Mouse (Mus musculus) stomach, postnatal 0 days (tissue): ENCODE measurements around the gene Ulk4. TPM values are rescaled to one million over a fixed set of nuclear protein-coding genes. Genes with fewer than 3 reads are reported as not detected.
A peak's percentile ranks its signal among the peaks of the same experiment; 100 is the strongest.

Experiments
- ATAC-seq: fragments of 200-750 bp; cut with Nextera tagmentation; 2 replicates; pipeline ENCODE4 v1.8.0; 2017; ENCODE audit not compliant: low FRiP score, low TSS enrichment
- DNase-seq: peaks from one replicate; pipeline ENCODE4 v3.0.0-alpha.2; 2016; ENCODE audit warnings: low spot score
- H3K27ac ChIP-seq: fragments of 300-500 bp; sonication (generic); replicated peaks from 2 replicates; pipeline ENCODE4 v1.5.1; 2014; ENCODE audit warnings: mild to moderate bottlenecking, control low read depth
- H3K27me3 ChIP-seq: fragments of 300-500 bp; sonication (generic); 2 replicates; pipeline ENCODE4 v1.6.1; 2014; ENCODE audit warnings: low read length; ENCODE audit not compliant: control insufficient read depth, insufficient read depth
- H3K36me3 ChIP-seq: fragments of 300-500 bp; sonication (generic); 2 replicates; pipeline ENCODE4 v1.6.1; 2014; ENCODE audit warnings: low read length, mixed read lengths; ENCODE audit not compliant: control insufficient read depth, insufficient read depth
- H3K4me1 ChIP-seq: fragments of 300-500 bp; sonication (generic); replicated peaks from 2 replicates; pipeline ENCODE4 v1.6.1; 2014; ENCODE audit warnings: antibody characterized with exemption; ENCODE audit not compliant: control insufficient read depth, insufficient read depth
- H3K4me2 ChIP-seq: fragments of 300-500 bp; sonication (generic); replicated peaks from 2 replicates; pipeline ENCODE4 v1.6.1; 2014; ENCODE audit warnings: low read depth, mild to moderate bottlenecking, control low read depth, moderate library complexity
- H3K4me3 ChIP-seq: fragments of 300-500 bp; sonication (generic); 2 replicates; pipeline ENCODE4 v1.5.1; 2014; ENCODE audit warnings: low read depth, low read length, control low read depth
- H3K9ac ChIP-seq: fragments of 300-500 bp; sonication (generic); 2 replicates; pipeline ENCODE4 v1.6.1; 2014; ENCODE audit warnings: mild to moderate bottlenecking, low read length, control low read depth, mixed read lengths
- H3K9me3 ChIP-seq: fragments of 300-500 bp; sonication (generic); 2 replicates; pipeline ENCODE4 v1.6.1; 2016; ENCODE audit warnings: low read length; ENCODE audit not compliant: control insufficient read depth
- CTCF ChIP-seq: IDR thresholded peaks from 2 replicates; pipeline ENCODE4 v1.5.1; 2016; ENCODE audit warnings: antibody characterized with exemption, low read depth, mild to moderate bottlenecking, moderate library complexity
- EP300 ChIP-seq: optimal IDR thresholded peaks from 2 replicates; pipeline ENCODE3; 2016; ENCODE audit warnings: antibody characterized with exemption
- WGBS: fragments of 180-500 bp; shearing (Covaris S2); extraction: QIAGEN DNeasy Blood & Tissue Kit; methylation state at CpG from one replicate; pipeline ENCODE4 v1.1.7; 2014; 5-methylcytosine and 5-hydroxymethylcytosine counted together
- polyA plus RNA-seq: library from polyadenylated mRNA; unstranded; fragments of >200 nt; fragmentation: Nextera tagmentation; extraction: Ambion mirVana; gene quantifications from 2 replicates; pipeline ENCODE4 v1.2.1, GENCODE M21; 2015

Gene Ulk4
- polyA plus RNA-seq, 1 experiment from 2014 or later: 73.3 TPM

- no peak overlapping the region for H3K4me3 ChIP-seq
- 36% methylated on average over 7 of the region's 7 CpGs for WGBS
- no peak overlapping the region for H3K4me2 ChIP-seq
- no peaks in the 10 kb centered on the region for H3K27me3 ChIP-seq
- H3K9ac ChIP-seq: no peak overlapping the region
- H3K27ac ChIP-seq: peak overlapping the region; percentile 67
- DNase-seq (no peak), ATAC-seq (peak; percentile 45; the same call in 1 of the 2 replicates)
- TF ChIP-seq EP300 (no peak), CTCF (no peak)
- no peaks in the 10 kb centered on the region for H3K36me3 ChIP-seq
- H3K4me1 ChIP-seq: no peaks in the 10 kb centered on the region
- H3K9me3 ChIP-seq: no peaks in the 10 kb centered on the region
Observed at GRCm38 (mm10) chr9:121000641-121001320, 276.2 kb downstream of the Ulk4 start.

GRCm38 (mm10) chr9:120998696-120999095 is 278.3 kb downstream of the Ulk4 start:
- Histone ChIP-seq H3K9ac (no peak overlapping the region), H3K9me3 (no peaks in the 10 kb centered on the region), H3K4me1 (no peaks in the 10 kb centered on the region), H3K36me3 (no peaks in the 10 kb centered on the region), H3K4me3 (no peak overlapping the region), H3K27me3 (no peaks in the 10 kb centered on the region), H3K27ac (no peak overlapping the region), H3K4me2 (no peak overlapping the region)
- WGBS: 65% methylated on average over 11 of the region's 11 CpGs
- ATAC-seq (no peak), DNase-seq (no peak)
- TF ChIP-seq CTCF (no peak), EP300 (no peak)

DNA sequence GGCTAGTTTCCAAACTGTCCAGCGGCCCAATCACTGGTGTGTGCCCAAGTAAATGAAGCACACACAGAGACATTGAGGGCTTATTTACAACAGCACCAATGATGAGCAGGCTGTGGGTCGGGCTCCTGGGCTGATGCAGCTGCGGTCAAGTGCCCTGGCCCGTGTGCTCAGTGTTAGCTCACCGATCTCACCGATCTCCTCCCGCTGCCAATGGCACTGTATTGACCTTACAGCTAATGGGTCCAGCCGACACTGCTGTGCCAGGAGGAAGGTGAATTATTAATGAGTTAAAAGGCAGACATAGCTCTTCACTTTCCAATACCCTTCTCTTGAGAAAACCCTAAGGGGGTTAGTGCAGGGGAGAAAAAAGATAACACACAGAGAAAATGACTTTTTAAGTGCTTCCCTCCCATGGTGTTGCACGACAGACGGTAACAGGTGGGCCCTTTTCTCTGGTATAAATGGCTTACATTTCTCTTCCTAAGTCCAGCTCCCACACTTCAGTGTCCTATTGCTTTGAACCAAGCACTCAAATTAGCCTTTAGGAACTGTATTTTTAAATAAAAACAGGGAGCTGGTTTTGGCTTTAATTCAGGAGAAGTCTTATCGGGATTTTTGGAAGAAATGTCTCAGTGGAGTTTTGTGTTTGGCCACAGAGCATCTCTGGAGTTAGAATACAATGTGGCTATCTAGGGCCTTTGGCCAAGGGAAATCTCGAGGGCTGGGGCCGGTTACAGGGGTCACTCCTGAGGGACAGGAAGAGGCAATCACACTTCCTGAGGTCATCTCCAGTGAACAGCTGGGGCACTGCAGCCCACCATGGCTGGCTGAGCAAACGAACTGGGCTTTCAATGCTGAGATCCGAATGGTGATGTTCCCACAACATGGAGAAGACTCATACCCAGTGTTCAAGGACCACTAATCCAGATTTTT is 282.5 kb downstream of the Ulk4 start:
- Histone ChIP-seq H3K27ac (no peak overlapping the region), H3K36me3 (no peaks in the 10 kb centered on the region), H3K4me3 (no peak overlapping the region), H3K27me3 (no peaks in the 10 kb centered on the region), H3K9ac (no peak overlapping the region), H3K9me3 (no peaks in the 10 kb centered on the region), H3K4me1 (0 out of 2 replicates have a peak, but pooled peaks cover 3% of the 10 kb centered on the region), H3K4me2 (no peak overlapping the region)
- 67% methylated on average over 15 of the region's 15 CpGs for WGBS
- TF ChIP-seq CTCF: no peak
- no peak for TF ChIP-seq EP300
- no peak for DNase-seq
- no peak for ATAC-seq

DNA sequence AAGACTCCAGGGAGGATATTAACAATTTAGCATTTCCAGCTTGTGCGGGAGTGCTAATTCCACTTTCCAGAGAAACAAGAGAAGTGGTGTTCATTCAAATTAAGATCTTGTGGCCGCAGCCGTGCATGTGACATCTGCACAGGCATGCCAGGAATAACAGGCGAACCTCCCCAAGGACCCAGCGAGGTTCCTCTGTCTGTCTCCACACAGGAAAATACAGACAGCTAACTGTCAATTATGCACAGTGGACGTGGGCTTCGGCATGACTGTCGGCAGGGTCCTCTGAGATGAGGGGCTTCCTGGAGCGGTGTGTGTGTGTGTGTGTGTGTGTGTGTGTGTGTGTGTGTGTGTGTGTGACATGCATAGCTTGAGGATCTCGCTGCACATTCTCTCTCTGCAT is 284.0 kb downstream of the Ulk4 start:
- no peak for TF ChIP-seq EP300
- no peak for TF ChIP-seq CTCF
- H3K9me3 ChIP-seq: no peaks in the 10 kb centered on the region
- no peak overlapping the region for H3K27ac ChIP-seq
- no peak overlapping the region for H3K4me3 ChIP-seq
- H3K4me1 ChIP-seq: 0 out of 2 replicates have a peak, but pooled peaks cover 12% of the 10 kb centered on the region
- H3K4me2 ChIP-seq: no peak overlapping the region
- H3K36me3 ChIP-seq: no peaks in the 10 kb centered on the region
- 71% methylated on average over 10 of the region's 10 CpGs for WGBS
- no peak overlapping the region for H3K9ac ChIP-seq
- DNase-seq: no peak
- H3K27me3 ChIP-seq: no peaks in the 10 kb centered on the region
- ATAC-seq: no peak

DNA sequence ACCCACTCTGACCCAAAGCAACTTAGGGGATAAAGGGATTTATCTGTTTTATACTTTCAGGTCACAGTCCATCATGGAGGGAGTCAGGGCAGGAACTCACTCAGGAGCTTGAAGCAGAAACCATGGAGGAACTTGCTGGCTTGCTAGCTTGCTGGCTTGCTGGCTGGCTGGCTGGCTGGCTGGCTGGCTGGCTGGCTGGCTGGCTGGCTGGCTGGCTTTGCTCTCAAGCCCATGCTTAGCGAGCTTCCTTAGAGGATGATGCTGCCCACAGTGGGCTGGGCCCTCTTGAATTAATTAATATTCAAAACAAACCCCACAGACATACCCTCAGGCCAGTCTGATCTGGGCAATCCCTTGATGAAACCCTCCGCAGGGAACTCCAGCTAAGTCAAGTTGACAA is 285.2 kb downstream of the Ulk4 start:
- H3K9ac ChIP-seq: no peak overlapping the region
- no peaks in the 10 kb centered on the region for H3K27me3 ChIP-seq
- no peaks in the 10 kb centered on the region for H3K9me3 ChIP-seq
- no peaks in the 10 kb centered on the region for H3K36me3 ChIP-seq
- H3K4me1 ChIP-seq: 0 out of 2 replicates have a peak, but pooled peaks cover 12% of the 10 kb centered on the region
- no peak for DNase-seq
- H3K27ac ChIP-seq: no peak overlapping the region
- 62% methylated on average over 2 of the region's 2 CpGs for WGBS
- TF ChIP-seq CTCF (no peak), EP300 (no peak)
- ATAC-seq: no peak
- H3K4me2 ChIP-seq: no peak overlapping the region
- H3K4me3 ChIP-seq: no peak overlapping the region
